In genomic region chr12:111039771-111040530, GRCm38 (mm10) we compare ENCODE assay signal across 8 mouse cellular contexts. TPM values are rescaled to one million over a fixed set of nuclear protein-coding genes. Genes with fewer than 3 reads are reported as not detected.
DNase-seq lines count a peak whose midpoint lies in the region; ATAC-seq and TF ChIP-seq lines count a peak whose summit lies in the region.

No protein-coding gene starts in this region.

- peak overlapping the region; percentile 93 for H3K4me3 ChIP-seq in E14TG2a.4 (replicated peaks; ENCODE audit: low read length)
- H3K4me3 ChIP-seq in forebrain, embryonic 11.5 days (ENCODE audit: low read depth, low read length) = peak overlapping the region; percentile 99

- H3K27ac ChIP-seq in forebrain, embryonic 11.5 days (ENCODE audit: low read depth, low read length) = peak overlapping the region; percentile 95

- H3K4me1 ChIP-seq in E14TG2a.4 (replicated peaks; ENCODE audit: low read depth, low read length) = peaks cover 51% of the 10 kb centered on the region
- H3K4me1 ChIP-seq in forebrain, embryonic 11.5 days (replicated peaks; ENCODE audit: control insufficient read depth, insufficient read depth, low read length) = peaks cover 15% of the 10 kb centered on the region; the same call in 1 of the 2 replicates

- H3K36me3 ChIP-seq in E14TG2a.4 (ENCODE audit: insufficient read depth, low read length) = peaks cover 13% of the 10 kb centered on the region
- H3K36me3 ChIP-seq in forebrain, embryonic 11.5 days (ENCODE audit: control insufficient read depth, insufficient read depth, low read length) = no peaks in the 10 kb centered on the region

- no peaks in the 10 kb centered on the region for H3K9me3 ChIP-seq in E14TG2a.4 (ENCODE audit: low read length)
- H3K9me3 ChIP-seq in forebrain, embryonic 11.5 days (ENCODE audit: control insufficient read depth, low read length) = no peaks in the 10 kb centered on the region

- DNase-seq in adrenal gland, postnatal 36 days = peak; percentile 54 to 72
- DNase-seq in forebrain, embryonic 11.5 days (ENCODE audit: low spot score) = peak; percentile 74
- peak; percentile 59 for DNase-seq in heart, postnatal 4 days
- DNase-seq in layer of hippocampus, postnatal 25 days (ENCODE audit: extremely low spot score in 1 of 2, low spot score in 1 of 2) = peak; percentile 19 to 21
- DNase-seq in lung, postnatal 4 days = peak; percentile 45 to 64
- DNase-seq in right cerebral cortex, postnatal 25 days = peak; percentile 26
- peak; percentile 27 for DNase-seq in yolk sac, embryonic 10.5 days (ENCODE audit: low spot score)

- no peak for ATAC-seq in forebrain, embryonic 11.5 days (replicated peaks; ENCODE audit: low FRiP score)

- WGBS in forebrain, embryonic 11.5 days = under 1% methylated on average over 60 of the region's 65 CpGs

- no peak for TF ChIP-seq CTCF in E14TG2a.4 (conservative IDR thresholded peaks at IDR 0.05; ENCODE audit: low read length)

- H3K4me2 ChIP-seq in forebrain, embryonic 11.5 days (ENCODE audit: low read depth, low read length, severe bottlenecking) = peak overlapping the region; percentile 75

- peak overlapping the region; percentile 95 for H3K9ac ChIP-seq in forebrain, embryonic 11.5 days (ENCODE audit: low read length)

- H3K27me3 ChIP-seq in E14TG2a.4 (ENCODE audit: insufficient read depth, low read length) = peaks cover 23% of the 10 kb centered on the region
- H3K27me3 ChIP-seq in forebrain, embryonic 11.5 days (ENCODE audit: control insufficient read depth, insufficient read depth, low read length) = no peaks in the 10 kb centered on the region

RNA-seq across cellular contexts. Expression of gene Rcor1, which starts 0.8 kb away (rescaled TPM):
- total RNA-seq in adrenal gland, postnatal 36 days (2021) = 10 to 100 TPM; 44.1 to 67.8 TPM
- 14.2 and 16.0 TPM in 2 replicates for polyA plus RNA-seq in forebrain, embryonic 11.5 days (2014; fragmentation: Nextera tagmentation; extraction: Ambion mirVana)
- 10 to 100 TPM; 26.0 to 26.8 TPM for total RNA-seq in heart, postnatal 4 days (2021)
- total RNA-seq in layer of hippocampus, postnatal 25 days (2021) = 10 to 100 TPM; 16.8 to 17.9 TPM

Comparison
In these comparisons a context has a peak if more than half of its experiments do, and no peak if none do; other contexts are left out.
1. DNase-seq: peak in every context shown above with its lines; median percentile 74 in forebrain, embryonic 11.5 days; 63 in adrenal gland, postnatal 36 days; 59 in heart, postnatal 4 days; 54 in lung, postnatal 4 days; 27 in yolk sac, embryonic 10.5 days; 26 in right cerebral cortex, postnatal 25 days; 20 in layer of hippocampus, postnatal 25 days.